Mouse (Mus musculus) frontal cortex, postnatal 25 days (tissue): ENCODE measurements around the gene E130114P18Rik.

Experiments used
- DNase-seq, 2 experiments: peaks; one replicate each; pipeline ENCODE4 v3.0.0; 2022; ENCODE audit warnings: low spot score in 2 of 2

The E130114P18Rik gene

DNA sequence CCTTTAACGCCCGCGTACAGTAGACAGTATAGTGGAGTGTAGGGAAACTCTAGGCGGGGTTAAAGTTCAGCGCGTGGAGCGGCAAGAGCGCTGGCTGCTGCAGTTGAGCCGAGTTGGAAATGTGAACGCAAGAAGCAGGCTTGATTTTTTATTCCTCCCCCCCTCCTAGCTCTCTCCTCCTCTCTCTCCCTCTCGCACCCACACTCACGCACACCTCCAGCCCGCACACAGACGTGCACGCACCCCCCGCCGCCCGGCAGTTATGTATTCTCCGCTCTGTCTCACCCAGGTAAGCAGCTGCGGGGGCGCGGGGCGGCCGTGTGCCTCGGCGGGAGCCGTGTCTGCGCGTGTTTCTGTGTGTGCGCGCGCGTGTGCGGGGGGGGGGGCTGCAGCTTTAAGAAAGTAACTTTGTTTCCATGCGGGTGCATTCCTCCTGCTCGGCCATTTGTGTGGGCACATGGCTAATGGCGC is at the start of gene E130114P18Rik:
Gene E130114P18Rik (minus strand): TSS at position 373 of the 471 bp plus-strand sequence.
- no peak for DNase-seq

DNA sequence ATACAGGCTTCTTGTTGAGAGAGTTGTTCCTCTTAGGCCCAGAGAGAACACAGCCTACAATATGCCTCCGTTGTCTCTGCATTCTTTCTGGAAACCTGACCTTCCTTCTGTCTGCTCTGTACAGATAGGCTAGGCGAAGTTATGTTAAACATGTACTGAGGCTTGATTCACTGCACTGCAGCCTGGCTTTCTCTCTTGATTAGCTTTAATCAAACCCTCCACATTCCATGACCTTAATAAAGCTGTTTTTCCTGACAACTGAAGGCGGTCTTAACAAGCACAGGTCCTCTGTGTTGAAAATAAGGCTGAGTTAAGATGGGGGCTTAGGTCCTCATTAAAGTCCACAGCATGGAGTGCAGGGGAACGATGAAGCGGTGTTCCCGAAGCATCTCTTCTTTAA is 49.2 kb upstream of the E130114P18Rik start:
- DNase-seq: no peak

DNA sequence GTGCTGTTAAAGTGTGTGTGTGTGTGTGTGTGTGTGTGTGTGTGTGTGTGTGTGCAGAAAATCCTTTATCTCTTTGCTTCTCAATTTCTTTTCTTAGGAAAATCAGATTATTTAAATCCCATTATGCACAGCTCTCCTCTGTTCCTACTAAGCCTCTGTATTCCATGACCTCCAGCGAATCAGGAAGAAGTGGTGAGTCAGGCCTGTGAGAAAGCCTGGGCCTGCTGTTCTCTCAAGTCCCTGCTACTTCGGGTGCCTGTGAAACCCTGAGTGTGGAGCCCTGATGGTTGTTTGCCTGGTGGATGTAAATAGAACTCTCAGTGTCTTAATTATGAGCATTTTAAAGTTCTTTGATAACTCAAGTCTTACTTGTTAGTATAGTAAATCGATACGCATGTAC is 48.0 kb upstream of the E130114P18Rik start:
- DNase-seq: no peak

DNA sequence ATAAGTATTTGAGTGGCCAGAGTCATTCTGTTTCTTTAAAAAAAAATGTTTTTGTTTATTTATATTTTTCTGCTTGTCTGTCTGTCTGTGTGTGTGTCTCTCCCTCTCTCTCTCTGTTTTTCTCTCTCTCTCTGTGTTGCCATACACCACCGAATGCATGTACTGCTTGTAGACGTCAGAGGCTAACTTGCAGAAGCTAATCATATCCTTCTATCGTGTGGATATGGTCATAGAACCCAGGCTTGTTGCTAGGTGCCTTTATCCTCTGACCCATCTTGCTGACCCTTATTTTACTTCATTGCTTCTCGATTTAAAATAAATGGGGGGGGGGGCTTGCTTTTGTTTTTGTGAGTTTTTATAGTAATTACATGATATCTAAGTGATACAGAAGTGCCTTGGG is 47.6 kb upstream of the E130114P18Rik start:
- DNase-seq: no peak

DNA sequence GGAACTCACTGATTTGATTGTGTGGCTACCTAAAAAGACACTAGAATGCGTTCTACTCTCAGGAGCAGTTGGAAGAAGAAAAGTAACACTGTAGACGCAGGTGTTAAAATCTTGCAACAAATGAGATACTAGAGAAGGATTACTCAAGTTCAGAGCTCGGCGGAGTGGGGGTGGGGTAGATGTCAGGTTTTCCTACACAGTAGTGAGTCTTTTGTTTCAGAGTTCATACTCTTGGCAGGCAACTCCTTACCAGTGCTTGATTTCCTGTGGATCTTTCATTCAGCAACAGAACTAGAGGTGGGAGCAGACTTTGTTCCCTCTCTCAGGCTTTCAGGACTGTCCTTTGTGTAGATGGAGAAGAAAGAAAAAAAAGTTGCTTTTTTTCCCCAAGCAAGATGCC is 46.6 kb upstream of the E130114P18Rik start:
- no peak for DNase-seq

DNA sequence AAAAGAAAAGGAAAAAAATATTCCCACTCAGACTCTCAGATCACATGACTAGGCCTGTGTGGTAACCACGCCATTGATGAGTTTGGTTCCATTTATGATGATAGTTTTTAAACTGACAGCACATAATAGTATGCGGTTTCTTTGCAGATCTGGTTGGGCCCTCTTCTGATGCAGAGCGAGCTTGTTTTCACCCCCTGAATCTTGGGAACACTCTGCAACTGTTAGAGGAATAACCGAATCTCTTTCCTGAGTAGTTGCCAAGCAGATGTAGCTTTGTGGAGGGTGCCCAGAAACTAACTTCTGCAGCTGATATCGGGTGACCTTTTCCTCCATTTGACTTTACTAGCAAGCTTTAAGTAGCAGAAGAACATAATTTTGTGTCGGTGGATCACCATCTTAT is 45.6 kb upstream of the E130114P18Rik start:
- DNase-seq: no peak

DNA sequence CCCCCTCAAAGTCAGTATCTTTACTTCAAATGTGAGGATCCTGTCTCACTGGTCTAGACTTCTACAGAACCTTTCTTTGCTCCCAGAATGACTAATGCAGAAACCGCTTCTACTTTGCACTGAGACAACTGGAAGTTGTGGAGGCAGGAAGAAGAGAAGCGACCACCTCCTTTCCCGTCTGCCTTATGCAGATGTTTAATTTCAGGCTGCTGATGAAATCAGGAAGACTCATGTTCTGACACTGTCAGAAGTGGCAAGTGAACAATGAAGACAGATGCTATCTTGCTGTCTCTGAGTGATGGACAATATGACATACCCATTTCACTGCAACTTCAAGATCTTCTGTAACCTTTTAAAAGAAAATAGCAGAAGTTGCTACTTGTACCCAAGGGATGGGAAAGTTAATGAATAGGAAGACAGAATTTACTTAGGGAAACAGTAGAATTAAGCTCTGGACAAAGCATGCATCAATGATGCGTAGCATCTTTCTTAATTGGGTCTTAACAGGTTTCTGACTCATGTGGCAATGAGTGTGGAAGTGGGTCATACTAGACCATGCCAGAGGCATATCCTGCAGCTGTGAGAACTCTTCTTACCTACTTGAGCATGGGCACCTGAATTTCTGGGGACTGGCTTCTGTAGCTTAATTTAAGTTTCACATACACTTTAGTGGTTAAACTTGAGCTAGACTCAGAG is 43.8 kb upstream of the E130114P18Rik start:
- DNase-seq: no peak

DNA sequence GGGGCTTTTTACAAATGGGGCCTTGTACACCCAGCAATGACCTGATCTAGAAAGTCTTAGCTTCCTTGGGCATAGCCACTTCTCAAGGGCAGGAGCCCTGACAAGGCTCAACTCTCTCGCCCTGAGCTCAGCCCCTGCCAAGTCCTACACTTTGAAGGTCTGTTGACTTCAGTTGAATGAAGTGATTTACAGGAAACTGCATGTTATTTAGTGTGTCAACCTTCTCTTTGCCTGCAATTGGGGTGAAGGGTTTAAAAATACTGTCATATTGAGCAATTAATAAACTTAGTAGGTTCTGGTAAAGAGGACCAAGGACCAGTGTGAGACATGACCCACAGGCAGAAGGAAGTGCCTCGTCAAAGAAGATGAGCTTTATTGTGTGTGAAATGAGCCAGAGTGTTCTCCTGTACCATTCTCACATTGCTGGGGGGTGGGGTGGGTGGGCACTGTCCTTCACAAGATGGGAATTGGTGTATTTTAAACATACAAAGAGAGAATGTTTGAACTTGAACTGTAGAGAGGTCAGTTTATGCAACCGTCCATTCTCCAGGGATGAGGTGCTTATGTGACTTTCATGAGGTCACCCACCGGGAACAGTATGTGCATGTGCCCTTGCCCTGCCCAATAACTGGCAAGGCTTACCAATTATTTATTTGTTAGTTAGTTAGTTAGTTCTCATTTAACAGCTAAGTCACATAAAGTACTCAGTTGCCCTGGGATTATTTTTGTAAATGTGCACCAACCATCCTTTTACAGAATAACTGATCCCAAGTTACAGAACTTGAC is 42.8 kb upstream of the E130114P18Rik start:
- DNase-seq: no peak

DNA sequence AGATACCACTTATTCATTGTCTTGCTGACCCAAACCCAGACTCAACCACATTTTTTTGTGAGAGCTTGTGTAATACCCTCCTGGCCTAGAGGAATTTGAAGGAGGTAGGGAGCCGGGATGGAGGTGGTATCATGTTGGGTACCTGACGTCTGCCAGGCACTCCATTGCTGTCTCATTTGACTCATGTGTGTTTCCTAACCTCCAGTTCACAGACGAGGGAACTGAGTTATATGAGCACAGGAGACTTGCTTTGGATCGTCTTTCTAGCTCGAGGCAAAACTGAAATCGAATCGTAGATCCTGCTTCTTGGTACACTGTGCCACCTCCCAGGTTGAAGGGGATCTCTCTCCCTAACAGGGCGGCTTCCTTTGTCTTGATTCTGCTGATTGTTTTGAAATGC is 41.2 kb upstream of the E130114P18Rik start:
- DNase-seq: no peak

DNA sequence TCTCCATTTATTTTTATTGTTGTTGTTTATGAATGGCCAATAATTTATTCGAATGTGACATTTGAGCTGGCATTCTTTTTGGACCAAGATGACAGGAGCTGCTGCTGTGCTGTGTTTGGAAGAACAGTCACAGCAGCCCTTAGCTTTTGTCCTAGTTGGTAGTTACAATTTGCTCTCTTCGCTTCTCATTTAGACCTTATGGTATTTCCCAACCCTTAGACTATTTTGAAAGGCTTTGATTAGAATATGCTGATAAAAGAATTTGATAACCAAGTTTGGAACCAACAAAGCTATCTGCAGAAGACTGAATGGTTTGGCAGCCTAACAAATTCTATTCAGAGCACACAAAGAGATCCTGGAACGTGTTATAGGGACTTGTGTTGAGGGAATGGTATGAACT is 40.6 kb upstream of the E130114P18Rik start:
- DNase-seq: no peak

DNA sequence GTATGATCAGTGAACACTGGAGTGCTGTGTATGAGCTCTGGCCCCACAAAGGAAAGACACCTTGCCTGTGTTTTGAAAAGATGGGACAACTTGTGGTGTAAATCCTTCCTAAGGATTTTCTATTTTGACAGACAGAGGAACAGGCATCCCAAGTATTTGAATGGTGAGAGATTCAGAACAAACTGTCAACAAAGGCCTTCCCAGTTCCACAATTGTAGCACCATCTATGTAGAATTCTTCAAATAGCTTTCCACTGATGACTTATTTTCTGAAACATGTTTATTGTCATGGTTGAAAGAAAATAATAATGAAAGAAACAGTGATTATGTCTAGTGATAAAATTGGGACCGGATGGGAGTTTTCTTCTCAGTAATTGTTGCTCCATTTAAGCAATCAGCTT is 39.9 kb upstream of the E130114P18Rik start:
- DNase-seq: no peak

DNA sequence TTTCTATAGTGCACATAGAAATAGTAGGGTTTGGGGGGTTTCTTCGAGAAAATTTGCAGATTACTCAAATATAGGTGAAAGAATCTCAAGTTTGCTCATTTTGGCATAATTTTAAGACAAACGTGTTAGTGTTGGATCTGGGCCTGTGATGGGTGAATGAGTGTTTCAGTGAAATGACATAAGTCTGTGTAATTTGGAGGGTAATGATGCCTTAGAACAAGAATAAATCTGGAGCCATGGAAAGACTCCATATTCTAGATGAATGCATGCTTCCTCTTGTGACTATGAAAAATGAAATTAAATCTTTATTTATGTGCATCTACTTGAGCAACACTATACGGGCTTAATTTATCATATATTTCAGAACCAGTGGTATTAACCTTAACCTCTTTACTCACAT is 38.9 kb upstream of the E130114P18Rik start:
- no peak for DNase-seq

DNA sequence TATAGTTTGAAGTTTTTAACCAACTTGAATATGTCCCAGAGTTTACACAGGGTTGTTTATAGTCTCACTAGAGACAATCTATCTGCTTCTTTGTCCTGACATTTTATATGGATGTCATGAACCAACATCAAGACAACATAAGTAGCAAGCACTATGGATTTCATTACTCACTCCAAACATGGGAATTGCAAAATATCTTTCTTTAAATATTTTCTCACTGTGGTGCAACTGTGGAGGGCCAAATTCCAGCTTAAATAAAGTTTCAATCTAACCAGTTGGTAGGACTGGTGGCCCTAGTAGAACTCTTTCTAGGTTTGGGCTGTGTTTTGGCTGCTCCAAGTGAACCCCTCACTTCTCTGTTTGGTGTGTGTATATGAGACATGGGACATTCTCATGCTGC is 38.1 kb upstream of the E130114P18Rik start:
- DNase-seq: no peak

DNA sequence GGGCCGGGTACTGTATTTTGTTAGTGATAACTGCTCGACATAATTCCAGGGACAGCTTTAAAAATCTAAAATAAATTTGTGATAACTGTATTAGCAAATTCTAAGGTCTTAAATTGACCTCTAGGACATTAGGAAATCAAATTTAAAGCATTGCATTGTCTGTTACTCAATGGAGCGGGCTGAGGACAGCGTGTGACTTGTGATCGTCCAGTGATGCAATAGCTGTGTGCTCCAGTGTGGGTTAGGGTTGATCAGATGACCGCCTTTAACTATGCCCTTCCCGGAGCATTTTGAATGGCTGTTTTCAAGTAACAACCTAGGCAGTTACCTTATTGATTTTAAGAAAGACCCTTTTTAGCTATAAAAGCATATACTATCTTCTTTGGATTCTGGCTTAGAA is 36.6 kb upstream of the E130114P18Rik start:
- DNase-seq: no peak

DNA sequence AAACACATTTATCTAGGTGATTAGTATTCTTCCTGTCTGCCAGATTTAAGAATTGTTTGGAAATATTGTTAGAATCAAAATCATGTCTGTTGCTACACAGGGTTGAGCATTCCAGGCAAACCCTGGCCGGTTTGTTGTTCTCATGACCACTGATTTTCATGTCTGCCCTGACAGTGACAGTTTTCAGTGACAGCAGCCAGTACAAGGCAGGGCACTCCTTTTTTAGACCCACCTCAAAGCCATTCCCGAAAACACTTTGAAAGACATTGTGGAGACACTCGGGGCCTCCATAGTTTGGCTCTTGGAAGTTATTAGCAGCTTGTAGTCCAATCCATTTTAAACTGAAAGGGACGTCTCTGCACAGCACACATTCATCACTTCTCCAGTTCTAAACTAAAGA is 36.1 kb upstream of the E130114P18Rik start:
- DNase-seq: no peak

DNA sequence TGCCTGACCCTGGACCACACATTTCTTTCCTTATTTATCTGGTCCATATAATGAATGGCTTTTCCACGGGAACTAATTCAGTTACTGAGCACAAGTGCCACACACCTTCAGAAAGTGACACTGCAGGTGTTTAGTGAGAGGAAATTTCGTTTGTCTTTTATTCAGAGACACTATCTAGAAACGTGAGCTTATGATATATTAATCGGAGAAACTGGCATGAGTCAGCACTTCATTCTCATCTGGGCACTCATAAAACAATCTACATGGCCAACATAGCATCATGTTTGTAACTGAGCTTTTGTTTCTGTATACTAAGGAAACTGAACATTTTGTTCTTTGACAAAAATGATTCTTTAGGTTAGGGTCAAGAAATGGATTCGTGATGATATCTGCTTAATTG is 35.2 kb upstream of the E130114P18Rik start:
- DNase-seq: no peak

DNA sequence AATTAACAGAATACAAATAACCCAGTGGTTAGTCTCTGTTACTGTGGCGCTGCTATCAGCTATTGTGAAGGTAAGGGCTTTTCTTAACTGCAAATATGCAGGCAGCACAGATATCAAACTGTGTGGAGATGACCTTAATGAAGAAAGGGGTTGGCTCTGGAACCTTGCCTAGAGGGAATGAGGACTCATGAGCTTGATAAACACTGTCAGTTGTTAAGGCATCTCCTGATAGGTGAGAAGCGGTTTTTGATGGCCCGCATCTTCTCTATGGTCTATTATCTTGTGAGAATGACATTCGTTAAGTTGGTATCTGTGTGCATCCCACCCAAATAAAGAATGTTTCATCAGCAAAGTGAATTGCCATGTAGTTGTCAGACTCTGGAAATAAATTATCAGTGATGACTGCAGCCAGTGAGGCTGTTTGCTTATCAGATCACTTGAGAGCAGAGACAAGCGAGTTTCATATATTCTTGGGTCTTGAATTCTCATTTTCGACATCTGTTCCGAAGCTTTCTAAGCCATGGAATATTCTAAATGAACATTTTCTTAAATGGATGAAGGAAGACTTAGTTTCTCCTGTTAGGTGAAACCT is 32.6 kb upstream of the E130114P18Rik start:
- DNase-seq: no peak

DNA sequence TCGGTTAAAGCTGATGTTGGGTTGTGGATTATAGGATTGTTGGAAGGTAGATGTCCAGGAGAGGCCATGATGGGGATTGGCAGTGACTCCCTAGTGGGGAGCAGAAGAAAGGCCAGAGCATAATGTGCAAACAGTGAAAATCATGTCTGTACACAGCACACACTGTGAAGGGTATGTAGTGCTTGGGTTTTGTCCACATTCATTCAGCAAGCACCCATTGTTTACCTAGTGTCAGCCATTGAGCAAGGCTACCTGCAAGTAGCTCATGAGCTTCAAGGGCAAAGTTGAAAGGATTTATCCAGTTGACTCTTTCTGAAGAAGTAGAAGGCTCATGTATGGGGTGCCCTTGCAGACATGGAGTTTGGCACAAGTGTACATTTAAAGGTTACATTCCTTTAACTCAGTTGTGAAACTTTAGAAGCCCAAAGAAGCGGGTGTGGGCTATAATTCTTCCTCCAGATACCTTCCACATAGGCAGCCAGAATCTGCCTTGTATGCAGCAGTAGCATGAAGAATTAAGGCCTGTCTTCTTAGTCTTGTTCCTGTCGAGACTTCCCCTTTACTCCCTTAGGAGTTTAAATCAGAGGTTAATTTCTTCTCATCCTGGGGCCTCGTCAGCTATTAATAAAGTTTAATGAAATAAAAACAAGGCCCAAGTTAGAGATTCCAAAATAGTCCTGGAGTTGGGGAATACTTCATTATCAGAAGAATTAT is 31.9 kb upstream of the E130114P18Rik start:
- DNase-seq: no peak

DNA sequence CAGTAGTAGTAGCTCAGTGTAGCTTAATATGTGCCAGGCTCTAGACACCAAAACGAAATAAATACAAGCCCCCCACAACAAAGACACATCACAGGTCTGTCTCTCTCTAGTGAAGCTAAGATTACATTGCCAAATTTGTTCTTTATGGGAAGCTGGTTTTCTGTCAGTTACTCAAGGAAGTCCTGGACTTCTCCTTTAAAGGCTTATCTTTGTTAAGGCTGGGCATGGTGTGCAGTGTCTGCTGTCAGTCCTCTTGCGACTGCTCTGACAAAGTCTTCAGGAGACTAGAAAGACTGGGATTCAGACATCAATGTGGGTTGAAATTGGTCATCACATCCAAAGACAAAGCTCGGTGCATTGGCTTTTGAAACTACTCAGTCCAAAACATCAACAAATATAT is 31.0 kb upstream of the E130114P18Rik start:
- DNase-seq: no peak

DNA sequence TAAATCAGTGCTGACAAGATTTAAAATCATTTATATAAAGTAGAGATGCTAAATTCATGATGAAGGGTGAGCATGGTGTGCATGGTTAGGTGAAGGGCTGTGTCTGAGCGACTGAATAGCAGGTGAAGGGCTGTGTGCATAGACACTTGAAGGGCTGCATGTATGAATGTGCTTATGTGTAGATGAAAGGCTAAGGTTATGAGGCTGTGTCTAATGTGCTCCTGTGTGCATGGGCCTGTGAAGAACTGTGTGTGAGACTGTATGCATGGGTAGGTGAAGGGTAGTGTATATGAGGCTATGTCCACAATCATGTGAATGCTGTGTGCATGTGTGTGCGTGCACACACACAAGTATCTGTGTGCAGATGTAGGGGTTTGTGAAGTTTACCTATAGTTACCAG is 29.0 kb upstream of the E130114P18Rik start:
- DNase-seq: no peak

DNA sequence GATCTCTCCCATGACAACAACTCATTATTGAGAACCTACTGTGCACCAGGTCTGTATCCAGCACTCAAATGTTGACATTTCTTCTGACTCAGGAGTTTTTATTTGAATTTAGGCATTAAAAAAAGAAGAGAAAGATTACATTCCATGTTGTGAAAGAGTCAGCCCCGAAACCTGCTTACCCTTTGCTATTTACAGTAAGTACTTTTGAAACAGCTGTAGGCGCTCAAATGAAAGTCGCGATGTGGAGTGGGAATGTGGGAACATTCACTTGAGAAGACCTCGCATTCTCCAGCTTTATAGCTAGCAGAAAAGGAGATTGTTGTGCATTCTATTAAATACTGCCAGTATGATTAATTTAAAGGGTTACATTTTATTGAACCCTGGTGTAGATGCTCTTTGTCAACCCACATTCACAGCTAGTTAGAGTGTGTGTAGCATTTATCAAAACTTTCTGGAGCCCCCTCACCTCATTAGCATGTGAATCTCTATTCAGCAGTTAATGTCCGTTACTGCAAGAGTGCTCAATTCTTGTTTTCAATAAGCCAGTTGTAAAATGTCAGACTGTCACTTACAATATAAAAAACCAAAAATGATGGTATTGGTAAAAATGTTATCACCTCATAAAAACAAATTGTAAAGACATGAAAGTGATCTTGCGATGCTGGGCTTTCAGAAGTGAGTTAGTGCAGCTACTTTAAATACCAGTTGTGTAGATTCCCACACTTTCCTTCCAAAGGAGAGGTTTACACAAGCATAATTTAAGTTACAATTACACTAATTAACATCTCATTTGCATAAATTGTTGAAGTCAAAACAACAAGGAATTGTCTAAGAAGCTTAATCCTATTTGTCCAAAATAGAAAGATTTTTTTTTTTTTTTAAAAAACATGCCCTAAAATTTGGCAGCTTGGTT is 28.3 kb upstream of the E130114P18Rik start:
- DNase-seq: no peak
